Mouse (Mus musculus): ENCODE data around the gene Osbpl11.

- no peak for TF ChIP-seq CTCF (conservative IDR thresholded peaks at IDR 0.05; ENCODE audit: low read length)
- no peak for TF ChIP-seq POU5F1 (IDR thresholded peaks at IDR 0.05; ENCODE audit: borderline replicate concordance, low read length)
These were observed 73.7 kb downstream of the Osbpl11 start for GRCm38 (mm10) chr16:33258530-33258929.
